Mouse (Mus musculus): Measurements from ENCODE around the gene Stxbp1.
"Not testable (repeated sequence)": the region's sequence is repeated elsewhere in the genome, so short reads cannot be mapped to it uniquely, and the experiment has no call there.

The Stxbp1 gene

GRCm38 (mm10) chr2:32874070-32874469 lies 27.0 kb upstream of the Stxbp1 start:
- DNase-seq (ENCODE audit: low spot score): no peak

GRCm38 (mm10) chr2:32870275-32871100 lies 23.4 kb upstream of the Stxbp1 start:
- no peak for DNase-seq (ENCODE audit: low spot score)

GRCm38 (mm10) chr2:32869721-32870274 lies 22.8 kb upstream of the Stxbp1 start:
- no peak for DNase-seq (ENCODE audit: low spot score)

- no peak for DNase-seq (ENCODE audit: low spot score)
These were observed 20.3 kb upstream of the Stxbp1 start for GRCm38 (mm10) chr2:32867354-32867753.

GRCm38 (mm10) chr2:32864755-32865154 lies 17.7 kb upstream of the Stxbp1 start:
- no peak for DNase-seq (ENCODE audit: low spot score)

GRCm38 (mm10) chr2:32863317-32863716 lies 16.3 kb upstream of the Stxbp1 start:
- no peak for DNase-seq (ENCODE audit: low spot score)

GRCm38 (mm10) chr2:32860799-32861198 lies 13.8 kb upstream of the Stxbp1 start:
- no peak for DNase-seq (ENCODE audit: low spot score)

GRCm38 (mm10) chr2:32859622-32860012 lies 12.6 kb upstream of the Stxbp1 start:
- DNase-seq (ENCODE audit: low spot score): no peak

GRCm38 (mm10) chr2:32859010-32859621 lies 12.1 kb upstream of the Stxbp1 start:
- no peak for DNase-seq (ENCODE audit: low spot score)

GRCm38 (mm10) chr2:32857584-32857983 lies 10.5 kb upstream of the Stxbp1 start:
- DNase-seq (ENCODE audit: low spot score): no peak

GRCm38 (mm10) chr2:32855790-32856465 lies 8.9 kb upstream of the Stxbp1 start:
- no peak for DNase-seq (ENCODE audit: low spot score)

GRCm38 (mm10) chr2:32855046-32855785 lies 8.2 kb upstream of the Stxbp1 start:
- DNase-seq (ENCODE audit: low spot score): no peak

GRCm38 (mm10) chr2:32854206-32854605 lies 7.2 kb upstream of the Stxbp1 start:
- DNase-seq (ENCODE audit: low spot score): peak; percentile 78

- DNase-seq (ENCODE audit: low spot score): not testable (repeated sequence)
These were observed 6.7 kb upstream of the Stxbp1 start for GRCm38 (mm10) chr2:32853716-32854115.

GRCm38 (mm10) chr2:32852156-32852555 lies 5.1 kb upstream of the Stxbp1 start:
- no peak for DNase-seq (ENCODE audit: low spot score)

- DNase-seq (ENCODE audit: low spot score): no peak
These were observed 400 bp upstream of the Stxbp1 start for GRCm38 (mm10) chr2:32847468-32847821.

GRCm38 (mm10) chr2:32846101-32846804 lies 792 bp downstream of the Stxbp1 start:
- peak; percentile 40 for DNase-seq (ENCODE audit: low spot score)

- DNase-seq (ENCODE audit: low spot score): no peak
These were observed 1.4 kb downstream of the Stxbp1 start for GRCm38 (mm10) chr2:32845572-32846100.

- DNase-seq (ENCODE audit: low spot score): no peak
These were observed 4.5 kb downstream of the Stxbp1 start for GRCm38 (mm10) chr2:32842558-32842957.

- no peak for DNase-seq (ENCODE audit: low spot score)
These were observed 5.9 kb downstream of the Stxbp1 start for GRCm38 (mm10) chr2:32841099-32841498.

GRCm38 (mm10) chr2:32839261-32839660 lies 7.8 kb downstream of the Stxbp1 start:
- DNase-seq (ENCODE audit: low spot score): no peak
